Mouse (Mus musculus): ENCODE measurements around the gene Phc2. TPM values are rescaled to one million over a fixed set of nuclear protein-coding genes. Genes with fewer than 3 reads are reported as not detected.

The Phc2 gene
- total RNA-seq, 2 experiments from 2014 or later = 84.8 to 90.6 TPM

GRCm38 (mm10) chr4:128711455-128712135 lies 57.1 kb downstream of the Phc2 start:
- intact Hi-C loops (cut with DNase I) = loop anchor here (1.0 to 2.0 kb wide), 3 partner anchors 65 to 147 kb away; no protein-coding TSS in a partner anchor
- Histone ChIP-seq H3K4me3 (no peak overlapping the region), H3K27ac (peak overlapping the region; percentile 47; the same call in 1 of the 2 replicates)
- peak; percentile 100 for TF ChIP-seq CTCF (IDR thresholded peaks at IDR 0.05)
- peak; percentile 90 to 93 for DNase-seq (ENCODE audit: extremely low spot score in 1 of 2, low spot score in 2 of 2)

GRCm38 (mm10) chr4:128712136-128712655 lies 57.7 kb downstream of the Phc2 start:
- H3K27ac ChIP-seq = peak overlapping the region; percentile 47; the same call in 1 of the 2 replicates
- no peak for DNase-seq (ENCODE audit: extremely low spot score in 1 of 2, low spot score in 2 of 2)
- intact Hi-C loops (cut with DNase I) = no loop called here
- H3K4me3 ChIP-seq = no peak overlapping the region
- no peak for TF ChIP-seq CTCF (IDR thresholded peaks at IDR 0.05)

GRCm38 (mm10) chr4:128712941-128713340 lies 58.4 kb downstream of the Phc2 start:
- Histone ChIP-seq H3K27ac (peak overlapping the region; percentile 47; the same call in 1 of the 2 replicates), H3K4me3 (no peak overlapping the region)
- intact Hi-C loops (cut with DNase I) = loop anchor here (1.0 kb wide), 1 partner anchor 14 kb away; no protein-coding TSS in a partner anchor
- DNase-seq (ENCODE audit: extremely low spot score in 1 of 2, low spot score in 2 of 2) = no peak
- no peak for TF ChIP-seq CTCF (IDR thresholded peaks at IDR 0.05)

GRCm38 (mm10) chr4:128715241-128716204 lies 61.0 kb downstream of the Phc2 start:
- Histone ChIP-seq H3K27ac (peak overlapping the region; percentile 41), H3K4me3 (no peak overlapping the region)
- no peak for TF ChIP-seq CTCF (IDR thresholded peaks at IDR 0.05)
- intact Hi-C loops (cut with DNase I) = no loop called here
- peak; percentile 47 to 67 for DNase-seq (ENCODE audit: extremely low spot score in 1 of 2, low spot score in 2 of 2)

GRCm38 (mm10) chr4:128716279-128716678 lies 61.8 kb downstream of the Phc2 start:
- DNase-seq (ENCODE audit: extremely low spot score in 1 of 2, low spot score in 2 of 2) = no peak
- no peak for TF ChIP-seq CTCF (IDR thresholded peaks at IDR 0.05)
- Histone ChIP-seq H3K4me3 (no peak overlapping the region), H3K27ac (peak overlapping the region; percentile 28; the same call in 1 of the 2 replicates)
- intact Hi-C loops (cut with DNase I) = no loop called here

- TF ChIP-seq CTCF (IDR thresholded peaks at IDR 0.05) = no peak
Measured at GRCm38 (mm10) chr4:128716731-128717130, 62.2 kb downstream of the Phc2 start.

GRCm38 (mm10) chr4:128720110-128720509 lies 65.6 kb downstream of the Phc2 start:
- intact Hi-C loops (cut with DNase I) = no loop called here
- H3K27ac ChIP-seq = no peak overlapping the region; the same call in 1 of the 2 replicates
- peak in 1 of 2 experiments; percentile 62 for DNase-seq (ENCODE audit: extremely low spot score in 1 of 2, low spot score in 2 of 2)
- H3K4me3 ChIP-seq = no peak overlapping the region
- peak; percentile 11; the same call in 1 of the 2 replicates for TF ChIP-seq CTCF (IDR thresholded peaks at IDR 0.05)

More at GRCm38 (mm10) chr4:128716731-128717130, 62.2 kb downstream of the Phc2 start:
- Histone ChIP-seq H3K4me3 (no peak overlapping the region), H3K27ac (no peak overlapping the region; the same call in 1 of the 2 replicates)
- DNase-seq (ENCODE audit: extremely low spot score in 1 of 2, low spot score in 2 of 2) = no peak
- intact Hi-C loops (cut with DNase I) = no loop called here

GRCm38 (mm10) chr4:128721061-128721648 lies 66.7 kb downstream of the Phc2 start:
- intact Hi-C loops (cut with DNase I) = no loop called here
- TF ChIP-seq CTCF (IDR thresholded peaks at IDR 0.05) = no peak
- DNase-seq (ENCODE audit: extremely low spot score in 1 of 2, low spot score in 2 of 2) = no peak
- Histone ChIP-seq H3K4me3 (no peak overlapping the region), H3K27ac (no peak overlapping the region)

GRCm38 (mm10) chr4:128721761-128722160 lies 67.3 kb downstream of the Phc2 start:
- H3K27ac ChIP-seq = no peak overlapping the region
- DNase-seq (ENCODE audit: extremely low spot score in 1 of 2, low spot score in 2 of 2) = no peak
- no peak overlapping the region for H3K4me3 ChIP-seq
- intact Hi-C loops (cut with DNase I) = no loop called here
- TF ChIP-seq CTCF (IDR thresholded peaks at IDR 0.05) = no peak

- DNase-seq (ENCODE audit: extremely low spot score in 1 of 2, low spot score in 2 of 2) = no peak
- TF ChIP-seq CTCF (IDR thresholded peaks at IDR 0.05) = no peak
- intact Hi-C loops (cut with DNase I) = no loop called here
- Histone ChIP-seq H3K4me3 (no peak overlapping the region), H3K27ac (no peak overlapping the region)
Measured at GRCm38 (mm10) chr4:128722932-128723331, 68.4 kb downstream of the Phc2 start.

- TF ChIP-seq CTCF (IDR thresholded peaks at IDR 0.05) = no peak
- intact Hi-C loops (cut with DNase I) = no loop called here
- H3K27ac ChIP-seq = no peak overlapping the region
Measured at GRCm38 (mm10) chr4:128723431-128723830, 68.9 kb downstream of the Phc2 start.

More at GRCm38 (mm10) chr4:128723431-128723830, 68.9 kb downstream of the Phc2 start:
- no peak for DNase-seq (ENCODE audit: extremely low spot score in 1 of 2, low spot score in 2 of 2)
- H3K4me3 ChIP-seq = no peak overlapping the region

Measured in left cerebral cortex, adult 2 months (tissue).